Mouse (Mus musculus) hindbrain, embryonic 14.5 days (tissue): ENCODE measurements around the gene Zbtb20. TPM values are rescaled to one million over a fixed set of nuclear protein-coding genes. Genes with fewer than 3 reads are reported as not detected.

Source experiments
- ATAC-seq: fragments of 200-750 bp; cut with Nextera tagmentation; 2 replicates; pipeline ENCODE4 v1.8.0; 2017; ENCODE audit warnings: moderate number of reproducible peaks, mild to moderate bottlenecking, moderate TSS enrichment, moderate library complexity; ENCODE audit not compliant: low FRiP score
- DNase-seq: peaks from one replicate; pipeline ENCODE4 v3.0.0-alpha.2; 2015; ENCODE audit warnings: low spot score
- H3K27ac ChIP-seq: fragments of 300-500 bp; sonication (generic); 2 replicates; pipeline ENCODE4 v1.5.1; 2014; ENCODE audit warnings: mild to moderate bottlenecking, moderate library complexity
- H3K27me3 ChIP-seq: fragments of 300-500 bp; sonication (generic); 2 replicates; pipeline ENCODE4 v1.6.1; 2014; ENCODE audit warnings: mild to moderate bottlenecking, low read length, mixed read lengths; ENCODE audit not compliant: control insufficient read depth, insufficient read depth
- H3K36me3 ChIP-seq: fragments of 300-500 bp; sonication (generic); replicated peaks from 2 replicates; pipeline ENCODE4 v1.6.1; 2014; ENCODE audit not compliant: control insufficient read depth, insufficient read depth
- H3K4me1 ChIP-seq: fragments of 300-500 bp; sonication (generic); replicated peaks from 2 replicates; pipeline ENCODE4 v1.6.1; 2014; ENCODE audit warnings: antibody characterized with exemption, low read length, mixed read lengths; ENCODE audit not compliant: control insufficient read depth, insufficient read depth
- H3K4me2 ChIP-seq: fragments of 300-500 bp; sonication (generic); replicated peaks from 2 replicates; pipeline ENCODE4 v1.6.1; 2014; ENCODE audit warnings: mild to moderate bottlenecking, moderate library complexity
- H3K4me3 ChIP-seq: fragments of 300-500 bp; sonication (generic); replicated peaks from 2 replicates; pipeline ENCODE4 v1.5.1; 2014; ENCODE audit warnings: mild to moderate bottlenecking, low read length
- H3K9ac ChIP-seq: fragments of 300-500 bp; sonication (generic); 2 replicates; pipeline ENCODE4 v1.6.1; 2014
- H3K9me3 ChIP-seq: fragments of 300-500 bp; sonication (generic); 2 replicates; pipeline ENCODE4 v1.6.1; 2016; ENCODE audit warnings: low read length; ENCODE audit not compliant: control insufficient read depth
- WGBS: fragments of 180-500 bp; shearing (Covaris S2); extraction: QIAGEN DNeasy Blood & Tissue Kit; methylation state at CpG from one replicate; pipeline ENCODE4 v1.1.7; 2014; 5-methylcytosine and 5-hydroxymethylcytosine counted together
- polyA plus RNA-seq: library from polyadenylated mRNA; unstranded; fragments of >200 nt; fragmentation: Nextera tagmentation; extraction: Ambion mirVana; gene quantifications from 2 replicates; pipeline ENCODE4 v1.2.1, GENCODE M21; 2014

Zbtb20 gene
- polyA plus RNA-seq, 1 experiment from 2014 or later = 49.7 TPM

DNA sequence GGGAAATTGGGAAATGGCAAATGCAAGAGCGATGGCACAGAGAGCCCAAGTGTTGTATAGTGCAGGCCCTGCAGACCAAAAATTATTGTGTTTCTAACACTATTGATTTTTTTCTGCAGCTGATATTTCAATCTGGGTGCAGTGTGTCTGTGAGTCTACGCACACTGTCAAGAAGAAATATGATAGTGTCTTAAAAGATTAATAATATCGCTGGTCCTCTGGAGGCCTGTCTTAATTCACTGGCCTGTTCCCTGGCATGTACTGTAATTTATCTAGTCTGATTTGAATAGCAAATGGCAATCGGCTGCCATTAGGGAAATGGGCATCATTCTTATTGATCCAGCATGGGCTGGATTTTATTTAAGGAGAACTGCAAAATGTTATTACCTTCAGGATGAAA, 401.1 kb downstream of the Zbtb20 start:
- ATAC-seq (peak; percentile 60; the same call in 1 of the 2 replicates), DNase-seq (peak; percentile 30)
- WGBS = 61% methylated on average over 4 of the region's 4 CpGs
- no peak overlapping the region for H3K4me3 ChIP-seq
- no peaks in the 10 kb centered on the region for H3K27me3 ChIP-seq
- peak overlapping the region; percentile 72 for H3K27ac ChIP-seq
- no peak overlapping the region for H3K9ac ChIP-seq
- no peaks in the 10 kb centered on the region for H3K36me3 ChIP-seq
- no peaks in the 10 kb centered on the region for H3K9me3 ChIP-seq
- H3K4me1 ChIP-seq = peaks cover 13% of the 10 kb centered on the region; the same call in 1 of the 2 replicates
- H3K4me2 ChIP-seq = no peak overlapping the region

- WGBS = 22% methylated on average over 1 of the region's 1 CpGs
- Histone ChIP-seq H3K4me2 (no peak overlapping the region), H3K9ac (no peak overlapping the region), H3K4me3 (no peak overlapping the region), H3K36me3 (no peaks in the 10 kb centered on the region), H3K27me3 (no peaks in the 10 kb centered on the region), H3K27ac (peak overlapping the region; percentile 26; the same call in 1 of the 2 replicates), H3K4me1 (peaks cover 10% of the 10 kb centered on the region; the same call in 1 of the 2 replicates), H3K9me3 (no peaks in the 10 kb centered on the region)
- ATAC-seq (peak; percentile 87; the same call in 1 of the 2 replicates), DNase-seq (peak; percentile 72)
Observed at GRCm38 (mm10) chr16:43286319-43286718, 410.6 kb downstream of the Zbtb20 start.

- no peak overlapping the region for H3K9ac ChIP-seq
- H3K27me3 ChIP-seq = no peaks in the 10 kb centered on the region
- no peak overlapping the region for H3K4me2 ChIP-seq
- ATAC-seq (peak; percentile 37; the same call in 1 of the 2 replicates), DNase-seq (no peak)
- peak overlapping the region; percentile 26 for H3K27ac ChIP-seq
- 32% methylated on average over 1 of the region's 1 CpGs for WGBS
- no peak overlapping the region for H3K4me3 ChIP-seq
- H3K9me3 ChIP-seq = no peaks in the 10 kb centered on the region
- peaks cover 10% of the 10 kb centered on the region; the same call in 1 of the 2 replicates for H3K4me1 ChIP-seq
- H3K36me3 ChIP-seq = no peaks in the 10 kb centered on the region
Observed at GRCm38 (mm10) chr16:43286783-43287383, 411.2 kb downstream of the Zbtb20 start.

- Histone ChIP-seq H3K9ac (no peak overlapping the region), H3K4me1 (peaks cover 8% of the 10 kb centered on the region; the same call in 1 of the 2 replicates), H3K9me3 (no peaks in the 10 kb centered on the region), H3K27me3 (no peaks in the 10 kb centered on the region), H3K4me2 (no peak overlapping the region), H3K36me3 (no peaks in the 10 kb centered on the region), H3K4me3 (no peak overlapping the region), H3K27ac (no peak overlapping the region)
- WGBS = 77% methylated on average over 3 of the region's 3 CpGs
- no peak for ATAC-seq
- no peak for DNase-seq
Observed at GRCm38 (mm10) chr16:43291423-43291822, 415.7 kb downstream of the Zbtb20 start.

DNA sequence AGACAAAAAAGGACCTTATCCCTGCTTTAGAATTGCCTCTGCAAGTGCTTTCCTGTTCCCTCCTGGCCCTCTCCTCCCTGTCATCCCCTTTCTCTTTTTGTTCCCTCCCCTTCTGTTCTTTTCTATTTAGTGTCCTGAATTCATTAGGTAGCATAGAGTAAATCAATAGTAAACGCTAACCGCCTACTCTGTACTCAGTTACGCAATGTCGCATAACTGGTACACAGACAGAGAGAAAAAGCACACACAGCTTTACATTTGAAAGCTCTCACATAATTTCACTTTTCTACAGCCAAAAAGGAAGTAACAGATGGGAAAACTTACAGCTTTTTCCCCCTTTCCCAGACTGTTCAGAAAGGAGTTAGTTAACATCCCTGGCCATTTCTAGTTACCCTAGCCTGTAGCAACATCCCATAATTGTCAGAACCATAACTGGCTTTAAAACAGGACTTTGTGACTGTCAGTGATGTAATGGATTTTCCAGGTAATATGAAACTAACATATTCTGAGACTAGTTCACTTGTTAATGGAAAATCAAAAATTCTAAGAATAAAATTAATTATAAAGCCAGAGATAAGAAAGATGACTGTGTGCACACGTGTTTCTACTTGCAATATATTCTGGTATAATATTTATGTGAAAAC, 422.4 kb downstream of the Zbtb20 start:
- Histone ChIP-seq H3K27ac (no peak overlapping the region), H3K9me3 (no peaks in the 10 kb centered on the region), H3K4me2 (no peak overlapping the region), H3K9ac (no peak overlapping the region), H3K27me3 (no peaks in the 10 kb centered on the region), H3K4me3 (no peak overlapping the region), H3K36me3 (no peaks in the 10 kb centered on the region), H3K4me1 (no peaks in the 10 kb centered on the region)
- ATAC-seq (no peak), DNase-seq (no peak)
- WGBS = 52% methylated on average over 5 of the region's 5 CpGs

DNA sequence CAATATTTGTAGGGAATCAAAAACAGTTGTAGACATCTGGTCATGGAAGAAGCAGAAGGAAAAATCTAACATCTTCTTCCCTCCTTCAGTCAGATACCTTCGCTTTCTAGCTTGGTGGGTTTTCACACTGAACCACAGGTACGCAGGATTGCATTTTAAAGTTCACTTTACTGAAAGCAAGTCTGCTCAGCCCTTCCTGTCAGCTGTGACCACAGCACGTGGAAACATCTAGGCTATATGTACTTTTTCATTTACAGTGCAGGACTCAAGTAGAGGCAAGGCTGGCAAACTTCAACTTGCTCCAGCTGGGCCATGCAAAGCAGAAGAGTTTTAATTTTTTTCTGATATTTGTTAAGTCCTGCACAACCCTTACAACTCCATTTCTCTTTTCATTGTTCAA, 424.7 kb downstream of the Zbtb20 start:
- H3K9me3 ChIP-seq = no peaks in the 10 kb centered on the region
- H3K9ac ChIP-seq = no peak overlapping the region
- H3K4me3 ChIP-seq = no peak overlapping the region
- ATAC-seq (no peak), DNase-seq (no peak)
- no peak overlapping the region for H3K27ac ChIP-seq
- no peaks in the 10 kb centered on the region for H3K4me1 ChIP-seq
- H3K27me3 ChIP-seq = no peaks in the 10 kb centered on the region
- no peaks in the 10 kb centered on the region for H3K36me3 ChIP-seq
- H3K4me2 ChIP-seq = no peak overlapping the region
- WGBS = 86% methylated on average over 3 of the region's 3 CpGs

DNA sequence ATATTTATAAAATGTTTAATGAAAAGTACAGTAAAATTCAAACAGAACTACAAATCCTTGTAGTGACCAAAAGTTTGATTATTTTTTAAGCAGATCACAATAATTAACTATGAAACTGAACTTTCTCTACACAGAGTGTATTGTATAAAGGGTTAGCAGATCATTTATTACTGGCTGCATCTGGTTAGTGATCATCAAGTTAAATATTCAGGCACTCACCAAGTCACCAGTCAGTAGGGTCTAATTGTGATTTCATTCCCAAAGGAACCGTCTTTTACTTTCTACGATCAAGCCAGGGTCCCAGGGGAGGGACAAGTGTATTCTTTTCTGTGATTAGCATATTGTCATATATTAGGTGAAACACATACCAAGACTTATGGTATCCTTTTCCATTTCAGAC, 426.5 kb downstream of the Zbtb20 start:
- Histone ChIP-seq H3K36me3 (no peaks in the 10 kb centered on the region), H3K9me3 (no peaks in the 10 kb centered on the region), H3K4me2 (no peak overlapping the region), H3K4me1 (no peaks in the 10 kb centered on the region), H3K27ac (no peak overlapping the region), H3K27me3 (no peaks in the 10 kb centered on the region), H3K9ac (no peak overlapping the region), H3K4me3 (no peak overlapping the region)
- DNase-seq (no peak), ATAC-seq (no peak)
- WGBS = 39% methylated on average over 2 of the region's 2 CpGs

GRCm38 (mm10) chr16:43303245-43304197, 427.8 kb downstream of the Zbtb20 start:
- DNase-seq = no peak
- Histone ChIP-seq H3K36me3 (no peaks in the 10 kb centered on the region), H3K4me2 (no peak overlapping the region), H3K4me3 (no peak overlapping the region), H3K27me3 (no peaks in the 10 kb centered on the region), H3K4me1 (no peaks in the 10 kb centered on the region), H3K9me3 (no peaks in the 10 kb centered on the region), H3K27ac (no peak overlapping the region), H3K9ac (no peak overlapping the region)
- WGBS = 70% methylated on average over 9 of the region's 9 CpGs
- ATAC-seq = no peak

DNA sequence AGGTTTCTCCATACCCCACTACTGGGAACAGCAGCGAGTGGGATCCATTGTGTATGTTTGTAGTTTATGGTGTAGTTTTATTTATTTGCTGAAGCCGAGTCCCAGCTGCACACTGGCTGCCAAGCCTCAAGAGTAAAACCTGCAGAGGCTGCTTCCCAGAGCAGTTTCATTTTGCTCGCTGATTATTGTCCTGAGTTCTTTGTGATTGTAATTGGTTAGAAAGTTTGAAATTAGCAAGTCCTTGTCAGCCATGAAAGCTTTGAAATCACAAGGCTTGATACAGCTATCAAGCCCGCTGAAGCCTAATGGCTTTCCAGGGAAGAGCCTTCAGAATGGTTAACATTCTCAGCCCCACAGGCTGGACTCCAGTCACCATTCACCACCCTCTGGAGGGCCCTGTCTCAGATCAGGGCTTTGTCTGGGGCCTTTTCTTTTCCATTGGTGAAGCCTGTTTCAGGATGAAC, 434.3 kb downstream of the Zbtb20 start:
- Histone ChIP-seq H3K4me1 (peaks cover 4% of the 10 kb centered on the region), H3K36me3 (no peaks in the 10 kb centered on the region), H3K4me2 (no peak overlapping the region), H3K9me3 (no peaks in the 10 kb centered on the region), H3K9ac (0 out of 2 replicates have a peak overlapping the region, but pooled peaks have one; percentile 16), H3K4me3 (no peak overlapping the region), H3K27ac (peak overlapping the region; percentile 0; the same call in 1 of the 2 replicates), H3K27me3 (no peaks in the 10 kb centered on the region)
- DNase-seq = peak; percentile 26
- ATAC-seq = peak; percentile 43; the same call in 1 of the 2 replicates
- WGBS = 10% methylated on average over 4 of the region's 4 CpGs
